Mouse (Mus musculus) macrophage (primary cell): ENCODE data around the gene Clca3a1. TPM values are rescaled to one million over a fixed set of nuclear protein-coding genes. Genes with fewer than 3 reads are reported as not detected.
"Not testable (repeated sequence)": the region's sequence is repeated elsewhere in the genome, so short reads cannot be mapped to it uniquely, and the experiment has no call there.

ENCODE experiments used
- H3K27ac ChIP-seq: fragments of 350-480 bp; formaldehyde crosslinking; 2 replicates; pipeline ENCODE4 v1.9.0; 2021
- H3K36me3 ChIP-seq: fragments of 350-480 bp; formaldehyde crosslinking; 2 replicates; pipeline ENCODE4 v1.9.0; 2021; ENCODE audit errors: inconsistent target
- H3K4me3 ChIP-seq: fragments of 350-480 bp; formaldehyde crosslinking; 2 replicates; pipeline ENCODE4 v1.9.0; 2021; ENCODE audit errors: inconsistent target
- H3K79me2 ChIP-seq: fragments of 350-480 bp; formaldehyde crosslinking; 2 replicates; pipeline ENCODE4 v1.9.0; 2021; ENCODE audit errors: inconsistent target
- WGBS: methylation state at CpG from one replicate; pipeline ENCODE4 v1.1.7; 2026; ENCODE audit warnings: inconsistent platforms; ENCODE audit not compliant: missing documents; 5-methylcytosine and 5-hydroxymethylcytosine counted together
- polyA plus RNA-seq: library from polyadenylated mRNA; stranded (reverse); fragments of 250-400 nt; gene quantifications from 3 replicates; pipeline ENCODE4 v1.2.4, GENCODE M21; 2018; ENCODE audit warnings: inconsistent platforms
- total RNA-seq, 78 experiments: library from RNA; depleted of rRNA; stranded (reverse); fragments of 250-400 nt; gene quantifications; 1 replicate in 9 of 78; 2 replicates in 24 of 78; 3 replicates in 43 of 78; 4 replicates in 2 of 78; pipeline ENCODE4 v1.2.4; 2018; ENCODE audit warnings: inconsistent platforms in 56 of 78

Clca3a1 gene
- 1 to 10 TPM in 1 of 26 experiments, under 1 TPM in 1, not detected in 24; 0.25 to 2.1 TPM for total RNA-seq (2018; cell fraction: chromatin; rRNA removed)
- under 1 TPM in 3 of 26 experiments, not detected in 23; 0.03 to 0.07 (median 0.05) TPM for total RNA-seq (2018; cell fraction: cytosol; rRNA removed)
- under 1 TPM in 6 of 26 experiments, not detected in 20; 0.15 to 0.39 (median 0.31) TPM for total RNA-seq (2018; cell fraction: nucleus; rRNA removed)
- polyA plus RNA-seq = not detected in 3 replicates

GRCm38 (mm10) chr3:144760592-144761309 is at the start of gene Clca3a1:
Clca3a1 (minus strand) TSS chr3:144760977.
- no peak within 1 kb of the TSS for H3K4me3 ChIP-seq
- no peaks in the 10 kb centered on the region for H3K36me3 ChIP-seq
- 84% methylated on average over 8 of the region's 11 CpGs for WGBS
- no peaks in the 10 kb centered on the region for H3K79me2 ChIP-seq
- H3K27ac ChIP-seq = no peak within 1 kb of the TSS

DNA sequence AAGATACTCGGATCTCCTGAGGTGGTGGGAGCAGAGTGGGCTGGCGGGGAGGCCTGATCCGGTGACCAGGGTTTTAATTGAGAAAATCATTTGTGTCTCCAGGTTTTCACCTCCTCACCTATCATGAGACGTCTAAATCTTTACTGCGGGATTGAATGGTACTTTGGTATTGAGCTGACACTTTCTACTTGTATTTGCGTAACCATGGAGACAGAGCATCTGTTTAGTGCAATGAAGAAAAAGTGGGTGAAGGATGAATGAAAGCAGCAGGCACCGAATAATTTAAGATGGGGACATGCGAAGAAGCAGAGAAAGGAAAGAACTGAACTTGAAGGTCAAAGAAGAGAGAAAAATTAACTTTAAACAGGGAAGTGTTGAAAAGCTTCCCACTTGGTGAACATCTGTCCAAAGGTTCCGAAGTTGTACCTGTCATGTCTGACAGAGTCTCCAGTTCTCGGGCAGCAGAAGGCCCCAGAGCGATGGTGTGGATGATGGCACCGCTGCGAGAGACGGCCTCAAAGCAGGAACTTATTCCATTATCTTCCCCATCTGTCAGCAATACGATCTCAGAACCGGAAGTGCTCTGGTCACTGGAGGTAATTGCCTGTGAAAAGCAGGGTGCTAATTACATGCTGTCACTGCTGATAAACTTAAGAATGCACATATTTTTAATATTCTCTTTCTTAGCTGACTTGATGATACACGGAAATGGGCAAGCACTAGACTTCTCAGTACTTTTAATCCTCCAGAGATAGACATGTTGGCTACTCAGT is 47.6 kb upstream of the Clca3a1 start:
- H3K4me3 ChIP-seq, H3K79me2 ChIP-seq, H3K36me3 ChIP-seq, H3K27ac ChIP-seq: not testable (repeated sequence)
- WGBS = 68% methylated on average over 10 of the region's 17 CpGs

DNA sequence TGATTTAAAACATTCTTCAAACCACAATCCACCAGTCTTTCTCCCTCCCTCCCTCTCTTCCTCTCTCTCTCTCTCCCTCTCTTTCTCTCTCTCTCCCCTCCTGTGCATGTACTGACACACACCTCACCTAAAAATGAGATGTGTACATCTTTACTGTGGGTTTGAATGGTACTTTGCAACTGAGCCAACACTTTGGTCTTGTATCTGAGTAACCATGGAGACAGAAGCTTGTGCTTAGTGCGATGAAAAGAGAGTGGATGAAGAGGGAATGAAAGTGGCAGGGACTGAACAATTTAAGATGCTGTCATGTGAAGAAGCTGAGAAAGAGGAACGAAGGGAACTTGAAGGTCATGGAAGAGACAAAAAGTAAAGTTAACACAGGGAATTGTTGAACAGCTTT is 45.8 kb upstream of the Clca3a1 start:
- not testable (repeated sequence) for H3K36me3 ChIP-seq, H3K79me2 ChIP-seq, H3K27ac ChIP-seq, H3K4me3 ChIP-seq
- 83% methylated on average over 2 of the region's 2 CpGs for WGBS

DNA sequence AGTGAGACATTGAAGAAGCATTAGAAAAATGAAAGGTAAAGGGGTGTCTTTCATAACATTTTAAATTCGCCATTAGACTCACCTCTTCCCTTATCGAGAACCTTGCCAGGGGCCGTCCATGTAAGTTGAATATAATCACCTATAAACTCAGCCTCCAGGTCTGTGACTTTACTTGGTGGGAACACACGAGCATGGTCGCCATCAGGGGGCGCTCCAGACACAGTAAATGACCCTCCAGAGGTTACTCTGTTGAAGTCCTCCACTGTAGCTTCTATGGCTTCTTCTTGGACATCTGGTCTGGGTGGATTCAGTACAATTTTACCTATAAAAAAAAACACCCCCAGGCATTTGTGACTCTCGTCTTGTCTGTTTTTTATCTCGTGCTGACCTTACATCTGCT is 41.1 kb upstream of the Clca3a1 start:
- no peaks in the 10 kb centered on the region for H3K36me3 ChIP-seq
- 54% methylated on average over 8 of the region's 8 CpGs for WGBS
- no peaks in the 10 kb centered on the region for H3K79me2 ChIP-seq
- H3K27ac ChIP-seq = no peak overlapping the region
- H3K4me3 ChIP-seq = no peak overlapping the region

- no peak overlapping the region for H3K4me3 ChIP-seq
- no peaks in the 10 kb centered on the region for H3K36me3 ChIP-seq
- no peak overlapping the region for H3K27ac ChIP-seq
- no peaks in the 10 kb centered on the region for H3K79me2 ChIP-seq
- 85% methylated on average over 11 of the region's 11 CpGs for WGBS
Observed at GRCm38 (mm10) chr3:144785181-144786148, 24.7 kb upstream of the Clca3a1 start.

DNA sequence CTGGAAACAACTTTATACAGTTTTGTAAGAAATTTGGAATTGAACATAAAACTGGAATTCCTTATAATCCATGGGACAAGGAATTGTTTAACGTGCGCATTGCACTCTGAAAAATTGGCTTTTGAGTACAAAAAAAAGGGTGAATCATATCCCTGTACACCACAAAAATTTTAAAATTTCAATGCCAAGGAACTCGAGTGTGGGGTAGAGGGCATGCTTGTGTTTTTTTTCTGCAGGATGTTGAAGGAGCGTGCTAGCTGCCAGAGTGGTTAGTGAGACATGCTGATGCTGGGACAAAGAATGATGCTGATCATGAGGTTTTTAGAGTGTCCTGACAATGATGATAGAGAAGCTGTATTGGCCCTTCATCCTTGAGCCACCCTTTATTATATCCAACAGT is 4.4 kb upstream of the Clca3a1 start:
- Histone ChIP-seq H3K27ac (no peak overlapping the region), H3K36me3 (no peaks in the 10 kb centered on the region), H3K4me3 (no peak overlapping the region), H3K79me2 (no peaks in the 10 kb centered on the region)
- 96% methylated on average over 4 of the region's 4 CpGs for WGBS

DNA sequence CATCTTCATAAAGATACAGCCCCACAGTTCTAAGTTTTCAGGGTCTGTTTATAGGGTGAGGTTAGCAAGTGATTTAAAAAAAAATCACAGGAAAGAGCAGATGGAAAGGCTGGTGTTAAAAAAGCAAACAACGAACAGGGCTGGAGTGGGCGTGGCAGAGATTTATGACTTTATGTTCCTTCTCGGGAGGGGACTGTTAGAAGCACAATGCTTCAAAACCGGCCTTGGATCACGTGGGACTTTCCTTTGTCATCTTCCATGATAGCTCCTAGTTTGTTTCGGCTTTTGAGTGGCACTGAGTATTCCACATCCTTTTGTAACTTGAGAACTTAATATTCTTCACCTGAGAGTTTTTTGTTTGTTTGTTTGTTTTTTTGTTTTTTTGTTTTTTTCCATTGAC is 677 bp upstream of the Clca3a1 start:
- H3K4me3 ChIP-seq = no peak overlapping the region
- WGBS = 49% methylated on average over 6 of the region's 6 CpGs
- no peak overlapping the region for H3K27ac ChIP-seq
- H3K79me2 ChIP-seq = no peaks in the 10 kb centered on the region
- H3K36me3 ChIP-seq = no peaks in the 10 kb centered on the region

DNA sequence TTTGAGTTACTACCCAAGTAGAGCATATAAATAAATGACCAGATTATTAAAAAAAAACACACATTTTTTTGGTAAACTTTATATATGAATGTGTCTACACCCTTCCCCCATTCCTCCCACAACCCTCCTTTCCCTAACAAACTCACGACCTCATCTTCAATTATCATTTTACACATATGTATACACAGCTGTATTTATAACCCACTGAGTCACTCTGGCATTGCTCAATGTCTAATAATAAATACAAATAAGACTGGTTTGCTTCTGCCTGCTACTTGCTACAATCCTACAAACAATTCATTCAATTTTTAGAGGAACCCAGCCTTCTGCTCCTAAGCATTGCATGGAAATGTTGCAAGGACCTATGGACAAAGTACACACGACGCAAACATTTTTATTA is 1.1 kb downstream of the Clca3a1 start:
- Histone ChIP-seq H3K4me3 (no peak overlapping the region), H3K79me2 (no peaks in the 10 kb centered on the region), H3K36me3 (no peaks in the 10 kb centered on the region), H3K27ac (no peak overlapping the region)
- WGBS = 90% methylated on average over 3 of the region's 3 CpGs

DNA sequence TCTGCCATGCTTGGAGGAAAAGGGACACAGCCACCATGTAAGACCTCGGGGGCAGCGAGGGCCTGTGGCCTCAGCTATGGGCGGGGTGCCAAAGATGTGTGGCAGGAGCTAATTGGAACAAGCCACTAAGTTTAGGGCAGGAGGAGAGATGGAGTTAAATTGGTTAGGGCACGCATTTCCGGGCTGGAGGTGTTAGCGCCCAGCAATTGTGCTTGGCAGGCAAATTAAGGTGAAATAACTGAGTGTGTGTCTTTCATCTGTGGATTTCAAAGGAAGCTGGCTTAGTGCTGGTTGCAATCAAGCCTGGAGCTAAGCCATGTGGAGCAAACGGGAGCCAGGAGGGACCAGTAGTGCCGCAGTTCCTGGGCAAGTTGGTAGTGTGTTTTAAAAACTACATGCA is 4.7 kb downstream of the Clca3a1 start:
- not testable (repeated sequence) for H3K36me3 ChIP-seq, H3K79me2 ChIP-seq
- whole genome bisulfite sequencing = 88% methylated on average over 6 of the region's 8 CpGs

DNA sequence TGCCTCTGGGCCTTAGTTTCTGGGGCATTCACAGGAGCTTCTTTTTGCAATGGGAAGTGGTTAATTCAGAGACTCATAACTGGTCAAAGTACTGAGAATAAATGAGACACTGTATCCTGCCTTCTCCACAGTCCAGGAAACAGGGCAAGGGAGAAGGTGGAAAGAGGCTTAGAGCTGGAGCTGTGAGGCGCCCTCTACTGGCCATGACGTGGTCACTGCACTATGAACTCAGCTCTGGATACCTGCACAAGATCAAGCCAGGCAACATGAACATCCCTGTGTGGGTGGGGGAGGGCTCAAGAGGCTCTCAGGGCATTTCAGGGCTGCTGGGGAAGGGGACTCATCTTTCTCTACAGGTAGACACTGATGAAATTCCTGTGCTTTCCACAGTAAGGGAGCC is 7.7 kb downstream of the Clca3a1 start:
- Histone ChIP-seq H3K27ac (no peak overlapping the region), H3K4me3 (no peak overlapping the region), H3K79me2 (no peaks in the 10 kb centered on the region), H3K36me3 (no peaks in the 10 kb centered on the region)
- WGBS = 9% methylated on average over 2 of the region's 2 CpGs

More for the DNA sequence above, 4.7 kb downstream of the Clca3a1 start:
- not testable (repeated sequence) for H3K27ac ChIP-seq, H3K4me3 ChIP-seq

GRCm38 (mm10) chr3:144749062-144749963 is 11.5 kb downstream of the Clca3a1 start:
- H3K79me2 ChIP-seq, H3K27ac ChIP-seq, H3K36me3 ChIP-seq, H3K4me3 ChIP-seq: not testable (repeated sequence)
- WGBS = 94% methylated on average over 8 of the region's 21 CpGs

DNA sequence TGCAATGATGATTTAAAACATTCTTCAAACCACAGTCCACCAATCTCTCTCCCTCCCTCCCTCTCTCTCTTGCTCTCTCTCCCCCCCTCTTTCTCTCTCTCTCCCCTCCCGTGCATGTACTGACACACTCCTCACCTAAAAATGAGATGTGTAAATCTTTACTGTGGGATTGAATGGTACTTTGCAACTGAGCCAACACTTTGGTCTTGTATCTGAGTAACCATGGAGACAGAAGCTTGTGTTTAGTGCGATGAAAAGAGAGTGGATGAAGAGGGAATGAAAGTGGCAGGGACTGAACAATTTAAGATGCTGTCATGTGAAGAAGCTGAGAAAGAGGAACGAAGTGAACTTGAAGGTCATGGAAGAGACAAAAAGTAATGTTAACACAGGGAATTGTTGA is 13.1 kb downstream of the Clca3a1 start:
- not testable (repeated sequence) for H3K79me2 ChIP-seq, H3K4me3 ChIP-seq, H3K36me3 ChIP-seq, H3K27ac ChIP-seq
- no CpG with 5 or more reads among the region's 3 CpGs for WGBS

GRCm38 (mm10) chr3:144738396-144738795 is 22.4 kb downstream of the Clca3a1 start:
- no CpG with 5 or more reads among the region's 24 CpGs for WGBS
- not testable (repeated sequence) for H3K4me3 ChIP-seq, H3K79me2 ChIP-seq, H3K27ac ChIP-seq, H3K36me3 ChIP-seq
